Mouse (Mus musculus): Measurements from ENCODE around the gene Tex21. TPM values are rescaled to one million over a fixed set of nuclear protein-coding genes. Genes with fewer than 3 reads are reported as not detected.

Gene Tex21
- total RNA-seq, 2 experiments from 2014 or later: not detected

Other genes with a start within 250 kb of the Tex21 start
- gene Esr2, start 69.5 kb downstream of the Tex21 start, total RNA-seq (2021): under 1 TPM in 1 of 2 experiments, not detected in 1; 0.10 TPM
- gene Mthfd1, start 8.6 kb upstream of the Tex21 start, total RNA-seq (2021): 10 to 100 TPM; 29.9 to 31.1 TPM
- gene Akap5, start 78.1 kb upstream of the Tex21 start, total RNA-seq (2021): 1 to 10 TPM; 3.7 to 7.2 TPM
- 10 to 100 TPM in 1 of 2 experiments, 1 to 10 TPM in 1; 8.5 to 12.2 TPM for gene Zbtb25, start 122.9 kb upstream of the Tex21 start, total RNA-seq (2021)
- gene Zbtb1, start 123.5 kb upstream of the Tex21 start, total RNA-seq (2021): 1 to 10 TPM; 5.8 to 6.7 TPM
- gene Hspa2, start 157.4 kb upstream of the Tex21 start, total RNA-seq (2021): 10 to 100 TPM in 1 of 2 experiments, 1 to 10 TPM in 1; 9.9 to 11.7 TPM
- gene Ppp1r36, start 170.8 kb upstream of the Tex21 start, total RNA-seq (2021): 1 to 10 TPM in 1 of 2 experiments, under 1 TPM in 1; 0.79 to 1.0 TPM